In genomic region chr7:70472786-70473185, GRCm38 (mm10) we compare ENCODE assay signal across 27 mouse cellular contexts.
"Had no signal": no experiment of that assay in that cellular context is flagged by ENCODE, and none has a peak within 500 bp of the region (broad histone marks: within the 10 kb centered on the region; RNA-seq: fewer than 3 reads in every experiment).

No protein-coding gene starts in this region.

- H3K4me3 ChIP-seq: embryonic facial prominence, embryonic 10.5 days; embryonic facial prominence, embryonic 12.5 days; embryonic facial prominence, embryonic 13.5 days; embryonic facial prominence, embryonic 15.5 days; erythroblast, embryonic 14.5 days; forebrain, embryonic 10.5 days; forebrain, embryonic 12.5 days; forebrain, embryonic 13.5 days; forebrain, embryonic 15.5 days; gastrocnemius, adult 2 months had no signal

- H3K36me3 ChIP-seq: embryonic facial prominence, embryonic 10.5 days; embryonic facial prominence, embryonic 12.5 days; embryonic facial prominence, embryonic 13.5 days; embryonic facial prominence, embryonic 15.5 days; forebrain, embryonic 10.5 days; forebrain, embryonic 12.5 days; forebrain, embryonic 15.5 days had no signal

- DNase-seq: cerebellum, adult 2 months; cerebellum, adult 8-10 months; cerebellum, adult 9-10 months; cerebellum, adult 9-11 months; cerebellum, postnatal 10 days; cerebellum, postnatal 14 days; cerebellum, postnatal 25 days; cerebellum, postnatal 36 days; embryo, embryonic 11 days; forebrain, postnatal 0 days; gastrocnemius, adult 2 months; gastrocnemius, postnatal 10 days; gastrocnemius, postnatal 14 days; gastrocnemius, postnatal 25 days; gastrocnemius, postnatal 36 days; heart, adult 18-20 months had no signal

- H3K27ac ChIP-seq: embryonic facial prominence, embryonic 10.5 days; embryonic facial prominence, embryonic 12.5 days; embryonic facial prominence, embryonic 13.5 days; embryonic facial prominence, embryonic 15.5 days; forebrain, embryonic 10.5 days; forebrain, embryonic 12.5 days; forebrain, embryonic 13.5 days; forebrain, embryonic 15.5 days; gastrocnemius, adult 2 months had no signal

- H3K27me3 ChIP-seq: embryonic facial prominence, embryonic 12.5 days; embryonic facial prominence, embryonic 15.5 days; forebrain, embryonic 12.5 days; forebrain, embryonic 13.5 days; forebrain, embryonic 15.5 days had no signal

- H3K4me2 ChIP-seq: embryonic facial prominence, embryonic 12.5 days; embryonic facial prominence, embryonic 13.5 days; embryonic facial prominence, embryonic 15.5 days; forebrain, embryonic 12.5 days; forebrain, embryonic 13.5 days; forebrain, embryonic 15.5 days had no signal

- ATAC-seq: forebrain, embryonic 13.5 days; forebrain, embryonic 14.5 days; forebrain, embryonic 15.5 days; forebrain, embryonic 16.5 days; forebrain, postnatal 0 days had no signal

- H3K4me1 ChIP-seq: embryonic facial prominence, embryonic 13.5 days; embryonic facial prominence, embryonic 15.5 days; forebrain, embryonic 10.5 days; forebrain, embryonic 12.5 days; forebrain, embryonic 13.5 days; forebrain, embryonic 15.5 days had no signal

- H3K9me3 ChIP-seq: embryonic facial prominence, embryonic 10.5 days; embryonic facial prominence, embryonic 12.5 days; embryonic facial prominence, embryonic 13.5 days; embryonic facial prominence, embryonic 15.5 days; forebrain, embryonic 10.5 days; forebrain, embryonic 12.5 days; forebrain, embryonic 13.5 days; forebrain, embryonic 15.5 days had no signal

- H3K9ac ChIP-seq: embryonic facial prominence, embryonic 12.5 days; embryonic facial prominence, embryonic 13.5 days; embryonic facial prominence, embryonic 15.5 days; forebrain, embryonic 12.5 days; forebrain, embryonic 13.5 days; forebrain, embryonic 15.5 days; forebrain, postnatal 0 days had no signal
